Mouse (Mus musculus): Measurements from ENCODE around the gene Arpc5l. TPM values are rescaled to one million over a fixed set of nuclear protein-coding genes. Genes with fewer than 3 reads are reported as not detected.

Arpc5l gene
- polyA plus RNA-seq, 2 experiments, result 29.8 to 54.1 TPM

- Histone ChIP-seq H3K9me3 (ENCODE audit: control insufficient read depth, low read length) (no peaks in the 10 kb centered on the region), H3K4me2 (ENCODE audit: low read depth) (no peak overlapping the region), H3K36me3 (replicated peaks; ENCODE audit: control insufficient read depth, insufficient read depth, low read depth) (peaks cover 35% of the 10 kb centered on the region), H3K4me3 (ENCODE audit: insufficient read depth in 1 of 2, low read depth in 2 of 2, low read length in 2 of 2) (no peak overlapping the region), H3K4me1 (replicated peaks; ENCODE audit: control insufficient read depth in 2 of 2, insufficient read depth in 2 of 2, low read length in 1 of 2) (no peaks in the 10 kb centered on the region), H3K27ac (no peak overlapping the region), H3K27me3 (ENCODE audit: control insufficient read depth, insufficient read depth, low read length) (no peaks in the 10 kb centered on the region), H3K9ac (replicated peaks) (no peak overlapping the region)
- ATAC-seq (ENCODE audit: insufficient read depth), result no peak
- TF ChIP-seq CTCF (IDR thresholded peaks at IDR 0.05; ENCODE audit: low read depth) (no peak), EP300 (IDR thresholded peaks at IDR 0.05; ENCODE audit: low read depth) (no peak)
- DNase-seq (ENCODE audit: low read depth in 3 of 3, low spot score in 3 of 3), result no peak
- WGBS (ENCODE audit: insufficient replicate concordance), result 77% methylated on average over 1 of the region's 1 CpGs
Observed at GRCm38 (mm10) chr2:39048515-39048914, 43.4 kb downstream of the Arpc5l start.

GRCm38 (mm10) chr2:39064687-39065399 lies 59.7 kb downstream of the Arpc5l start:
- peak overlapping the region; percentile 81 for H3K4me2 ChIP-seq (ENCODE audit: low read depth)
- no peaks in the 10 kb centered on the region for H3K9me3 ChIP-seq (ENCODE audit: control insufficient read depth, low read length)
- WGBS (ENCODE audit: insufficient replicate concordance), result 4% methylated on average over 25 of the region's 25 CpGs
- H3K4me1 ChIP-seq (replicated peaks; ENCODE audit: control insufficient read depth in 2 of 2, insufficient read depth in 2 of 2, low read length in 1 of 2), result peaks cover 2 to 4% of the 10 kb centered on the region in 2 experiments; a peak in 3 of 4 replicates
- ATAC-seq (ENCODE audit: insufficient read depth) (peak; percentile 81), DNase-seq (ENCODE audit: low read depth in 3 of 3, low spot score in 3 of 3) (peak; percentile 26 to 38 (median 28))
- TF ChIP-seq CTCF (IDR thresholded peaks at IDR 0.05; ENCODE audit: low read depth), result no peak; the same call in 1 of the 2 replicates
- H3K4me3 ChIP-seq (ENCODE audit: insufficient read depth in 1 of 2, low read depth in 2 of 2, low read length in 2 of 2), result peak overlapping the region; percentile 79
- H3K36me3 ChIP-seq (replicated peaks; ENCODE audit: control insufficient read depth, insufficient read depth, low read depth), result peaks cover 9% of the 10 kb centered on the region
- H3K27ac ChIP-seq, result peak overlapping the region; percentile 65
- no peaks in the 10 kb centered on the region for H3K27me3 ChIP-seq (ENCODE audit: control insufficient read depth, insufficient read depth, low read length)
- H3K9ac ChIP-seq (replicated peaks), result peak overlapping the region; percentile 88

Other genes with a start within 250 kb of the Arpc5l start
- gene Nr6a1, start 77.7 kb upstream of the Arpc5l start, polyA plus RNA-seq (2012; rRNA removed), result 1.2 and 1.3 TPM in 2 replicates
- gene Nr6a1, start 77.7 kb upstream of the Arpc5l start, polyA plus RNA-seq (2014; fragmentation: Nextera tagmentation; extraction: Ambion mirVana), result 0.86 and 0.90 TPM in 2 replicates
- 0.02 and 0.07 TPM in 2 replicates for gene Olfml2a, start 73.4 kb upstream of the Arpc5l start, polyA plus RNA-seq (2012; rRNA removed)
- 0.06 and 0.10 TPM in 2 replicates for gene Olfml2a, start 73.4 kb upstream of the Arpc5l start, polyA plus RNA-seq (2014; fragmentation: Nextera tagmentation; extraction: Ambion mirVana)
- gene Wdr38, start 7.9 kb upstream of the Arpc5l start, polyA plus RNA-seq (2012; rRNA removed), result 0.29 and 0.42 TPM in 2 replicates
- gene Wdr38, start 7.9 kb upstream of the Arpc5l start, polyA plus RNA-seq (2014; fragmentation: Nextera tagmentation; extraction: Ambion mirVana), result 0.29 and 0.58 TPM in 2 replicates
- gene Rpl35, start 276 bp downstream of the Arpc5l start, polyA plus RNA-seq (2012; rRNA removed), result 286 and 465 TPM in 2 replicates
- 699 and 714 TPM in 2 replicates for gene Rpl35, start 276 bp downstream of the Arpc5l start, polyA plus RNA-seq (2014; fragmentation: Nextera tagmentation; extraction: Ambion mirVana)
- gene Golga1, start 60.2 kb downstream of the Arpc5l start, polyA plus RNA-seq (2012; rRNA removed), result 5.9 and 9.0 TPM in 2 replicates
- 9.1 and 9.5 TPM in 2 replicates for gene Golga1, start 60.2 kb downstream of the Arpc5l start, polyA plus RNA-seq (2014; fragmentation: Nextera tagmentation; extraction: Ambion mirVana)
- 0.77 and 1.1 TPM in 2 replicates for gene Scai, start 185.4 kb downstream of the Arpc5l start, polyA plus RNA-seq (2012; rRNA removed)
- 0.98 and 1.7 TPM in 2 replicates for gene Scai, start 185.4 kb downstream of the Arpc5l start, polyA plus RNA-seq (2014; fragmentation: Nextera tagmentation; extraction: Ambion mirVana)
- 19.4 and 21.9 TPM in 2 replicates for gene Ppp6c, start 221.1 kb downstream of the Arpc5l start, polyA plus RNA-seq (2012; rRNA removed)
- gene Ppp6c, start 221.1 kb downstream of the Arpc5l start, polyA plus RNA-seq (2014; fragmentation: Nextera tagmentation; extraction: Ambion mirVana), result 46.9 and 53.0 TPM in 2 replicates